Mouse (Mus musculus): ENCODE measurements around the gene Sparcl1. TPM values are rescaled to one million over a fixed set of nuclear protein-coding genes. Genes with fewer than 3 reads are reported as not detected.

The Sparcl1 gene
- polyA plus RNA-seq (2014; fragmentation: Nextera tagmentation; extraction: Ambion mirVana): 45.8 and 48.8 TPM in 2 replicates

GRCm38 (mm10) chr5:104113491-104114172 lies at the start of gene Sparcl1:
Gene Sparcl1, minus strand, starts transcription at chr5:104113733.
- Histone ChIP-seq H3K4me1 (ENCODE audit: control insufficient read depth, insufficient read depth, low read length) (peaks cover 5% of the 10 kb centered on the region), H3K27ac (replicated peaks; ENCODE audit: low read depth, low read length) (peak within 1 kb of the TSS; percentile 68), H3K9me3 (replicated peaks; ENCODE audit: control insufficient read depth, low read length) (no peaks in the 10 kb centered on the region), H3K4me3 (ENCODE audit: low read depth, low read length) (no peak within 1 kb of the TSS), H3K4me2 (ENCODE audit: low read depth, low read length) (peak within 1 kb of the TSS; percentile 17), H3K36me3 (replicated peaks; ENCODE audit: control insufficient read depth, insufficient read depth, low read depth, low read length) (no peaks in the 10 kb centered on the region), H3K27me3 (ENCODE audit: control insufficient read depth, insufficient read depth, low read length) (no peaks in the 10 kb centered on the region), H3K9ac (replicated peaks; ENCODE audit: low read length) (peak within 1 kb of the TSS; percentile 37; the same call in 1 of the 2 replicates)
- whole genome bisulfite sequencing: 33% methylated on average over 15 of the region's 15 CpGs
- peak; percentile 14 for DNase-seq (ENCODE audit: low spot score)
- no peak for ATAC-seq (replicated peaks; ENCODE audit: insufficient number of reproducible peaks, low FRiP score, low TSS enrichment, low read depth)

GRCm38 (mm10) chr5:104161390-104161789 lies 47.9 kb upstream of the Sparcl1 start:
- Histone ChIP-seq H3K36me3 (replicated peaks; ENCODE audit: control insufficient read depth, insufficient read depth, low read depth, low read length) (no peaks in the 10 kb centered on the region), H3K9me3 (replicated peaks; ENCODE audit: control insufficient read depth, low read length) (no peaks in the 10 kb centered on the region), H3K27me3 (ENCODE audit: control insufficient read depth, insufficient read depth, low read length) (no peaks in the 10 kb centered on the region), H3K4me2 (ENCODE audit: low read depth, low read length) (no peak overlapping the region), H3K4me1 (ENCODE audit: control insufficient read depth, insufficient read depth, low read length) (no peaks in the 10 kb centered on the region), H3K4me3 (ENCODE audit: low read depth, low read length) (no peak overlapping the region), H3K9ac (replicated peaks; ENCODE audit: low read length) (no peak overlapping the region), H3K27ac (replicated peaks; ENCODE audit: low read depth, low read length) (no peak overlapping the region)
- DNase-seq (ENCODE audit: low spot score) (no peak), ATAC-seq (replicated peaks; ENCODE audit: insufficient number of reproducible peaks, low FRiP score, low TSS enrichment, low read depth) (no peak)
- WGBS: 86% methylated on average over 1 of the region's 1 CpGs

- Histone ChIP-seq H3K4me2 (ENCODE audit: low read depth, low read length) (no peak overlapping the region), H3K27me3 (ENCODE audit: control insufficient read depth, insufficient read depth, low read length) (no peaks in the 10 kb centered on the region), H3K9ac (replicated peaks; ENCODE audit: low read length) (no peak overlapping the region), H3K4me3 (ENCODE audit: low read depth, low read length) (no peak overlapping the region), H3K36me3 (replicated peaks; ENCODE audit: control insufficient read depth, insufficient read depth, low read depth, low read length) (no peaks in the 10 kb centered on the region), H3K27ac (replicated peaks; ENCODE audit: low read depth, low read length) (no peak overlapping the region), H3K9me3 (replicated peaks; ENCODE audit: control insufficient read depth, low read length) (no peaks in the 10 kb centered on the region), H3K4me1 (ENCODE audit: control insufficient read depth, insufficient read depth, low read length) (no peaks in the 10 kb centered on the region)
- DNase-seq (ENCODE audit: low spot score): no peak
- ATAC-seq (replicated peaks; ENCODE audit: insufficient number of reproducible peaks, low FRiP score, low TSS enrichment, low read depth): no peak
- 70% methylated on average over 3 of the region's 3 CpGs for WGBS
Measured at GRCm38 (mm10) chr5:104160581-104160980, 47.0 kb upstream of the Sparcl1 start.

GRCm38 (mm10) chr5:104158332-104159052 lies 45.0 kb upstream of the Sparcl1 start:
- ATAC-seq (replicated peaks; ENCODE audit: insufficient number of reproducible peaks, low FRiP score, low TSS enrichment, low read depth) (no peak), DNase-seq (ENCODE audit: low spot score) (no peak)
- no peak overlapping the region for H3K4me2 ChIP-seq (ENCODE audit: low read depth, low read length)
- H3K36me3 ChIP-seq (replicated peaks; ENCODE audit: control insufficient read depth, insufficient read depth, low read depth, low read length): no peaks in the 10 kb centered on the region
- no peaks in the 10 kb centered on the region for H3K4me1 ChIP-seq (ENCODE audit: control insufficient read depth, insufficient read depth, low read length)
- no peak overlapping the region for H3K27ac ChIP-seq (replicated peaks; ENCODE audit: low read depth, low read length)
- no peak overlapping the region for H3K9ac ChIP-seq (replicated peaks; ENCODE audit: low read length)
- no peaks in the 10 kb centered on the region for H3K27me3 ChIP-seq (ENCODE audit: control insufficient read depth, insufficient read depth, low read length)
- no peaks in the 10 kb centered on the region for H3K9me3 ChIP-seq (replicated peaks; ENCODE audit: control insufficient read depth, low read length)
- WGBS: 84% methylated on average over 7 of the region's 7 CpGs
- no peak overlapping the region for H3K4me3 ChIP-seq (ENCODE audit: low read depth, low read length)

GRCm38 (mm10) chr5:104157701-104158100 lies 44.2 kb upstream of the Sparcl1 start:
- Histone ChIP-seq H3K4me3 (ENCODE audit: low read depth, low read length) (no peak overlapping the region), H3K4me1 (ENCODE audit: control insufficient read depth, insufficient read depth, low read length) (no peaks in the 10 kb centered on the region), H3K27ac (replicated peaks; ENCODE audit: low read depth, low read length) (no peak overlapping the region), H3K36me3 (replicated peaks; ENCODE audit: control insufficient read depth, insufficient read depth, low read depth, low read length) (no peaks in the 10 kb centered on the region), H3K27me3 (ENCODE audit: control insufficient read depth, insufficient read depth, low read length) (no peaks in the 10 kb centered on the region), H3K9me3 (replicated peaks; ENCODE audit: control insufficient read depth, low read length) (no peaks in the 10 kb centered on the region), H3K4me2 (ENCODE audit: low read depth, low read length) (no peak overlapping the region), H3K9ac (replicated peaks; ENCODE audit: low read length) (no peak overlapping the region)
- no peak for ATAC-seq (replicated peaks; ENCODE audit: insufficient number of reproducible peaks, low FRiP score, low TSS enrichment, low read depth)
- whole genome bisulfite sequencing: 93% methylated on average over 7 of the region's 7 CpGs
- DNase-seq (ENCODE audit: low spot score): no peak

- no peak overlapping the region for H3K9ac ChIP-seq (replicated peaks; ENCODE audit: low read length)
- ATAC-seq (replicated peaks; ENCODE audit: insufficient number of reproducible peaks, low FRiP score, low TSS enrichment, low read depth) (no peak), DNase-seq (ENCODE audit: low spot score) (no peak)
- H3K36me3 ChIP-seq (replicated peaks; ENCODE audit: control insufficient read depth, insufficient read depth, low read depth, low read length): no peaks in the 10 kb centered on the region
- H3K9me3 ChIP-seq (replicated peaks; ENCODE audit: control insufficient read depth, low read length): no peaks in the 10 kb centered on the region
- H3K27ac ChIP-seq (replicated peaks; ENCODE audit: low read depth, low read length): no peak overlapping the region
- 92% methylated on average over 6 of the region's 6 CpGs for WGBS
- no peak overlapping the region for H3K4me2 ChIP-seq (ENCODE audit: low read depth, low read length)
- H3K4me1 ChIP-seq (ENCODE audit: control insufficient read depth, insufficient read depth, low read length): no peaks in the 10 kb centered on the region
- H3K27me3 ChIP-seq (ENCODE audit: control insufficient read depth, insufficient read depth, low read length): no peaks in the 10 kb centered on the region
- H3K4me3 ChIP-seq (ENCODE audit: low read depth, low read length): no peak overlapping the region
Measured at GRCm38 (mm10) chr5:104150196-104150595, 36.7 kb upstream of the Sparcl1 start.

- H3K4me2 ChIP-seq (ENCODE audit: low read depth, low read length): no peak overlapping the region
- H3K27ac ChIP-seq (replicated peaks; ENCODE audit: low read depth, low read length): no peak overlapping the region
- H3K36me3 ChIP-seq (replicated peaks; ENCODE audit: control insufficient read depth, insufficient read depth, low read depth, low read length): no peaks in the 10 kb centered on the region
- no peak overlapping the region for H3K4me3 ChIP-seq (ENCODE audit: low read depth, low read length)
- no peak overlapping the region for H3K9ac ChIP-seq (replicated peaks; ENCODE audit: low read length)
- DNase-seq (ENCODE audit: low spot score) (no peak), ATAC-seq (replicated peaks; ENCODE audit: insufficient number of reproducible peaks, low FRiP score, low TSS enrichment, low read depth) (no peak)
- no peaks in the 10 kb centered on the region for H3K9me3 ChIP-seq (replicated peaks; ENCODE audit: control insufficient read depth, low read length)
- WGBS: 36% methylated on average over 7 of the region's 7 CpGs
- H3K4me1 ChIP-seq (ENCODE audit: control insufficient read depth, insufficient read depth, low read length): no peaks in the 10 kb centered on the region
- no peaks in the 10 kb centered on the region for H3K27me3 ChIP-seq (ENCODE audit: control insufficient read depth, insufficient read depth, low read length)
Measured at GRCm38 (mm10) chr5:104149349-104149748, 35.8 kb upstream of the Sparcl1 start.

GRCm38 (mm10) chr5:104144057-104144456 lies 30.5 kb upstream of the Sparcl1 start:
- Histone ChIP-seq H3K27me3 (ENCODE audit: control insufficient read depth, insufficient read depth, low read length) (no peaks in the 10 kb centered on the region), H3K27ac (replicated peaks; ENCODE audit: low read depth, low read length) (no peak overlapping the region), H3K4me2 (ENCODE audit: low read depth, low read length) (no peak overlapping the region), H3K9me3 (replicated peaks; ENCODE audit: control insufficient read depth, low read length) (no peaks in the 10 kb centered on the region), H3K4me1 (ENCODE audit: control insufficient read depth, insufficient read depth, low read length) (no peaks in the 10 kb centered on the region), H3K36me3 (replicated peaks; ENCODE audit: control insufficient read depth, insufficient read depth, low read depth, low read length) (no peaks in the 10 kb centered on the region), H3K9ac (replicated peaks; ENCODE audit: low read length) (no peak overlapping the region), H3K4me3 (ENCODE audit: low read depth, low read length) (no peak overlapping the region)
- ATAC-seq (replicated peaks; ENCODE audit: insufficient number of reproducible peaks, low FRiP score, low TSS enrichment, low read depth) (no peak), DNase-seq (ENCODE audit: low spot score) (no peak)
- 91% methylated on average over 4 of the region's 4 CpGs for WGBS
